Mouse (Mus musculus) C2C12 (cell line): ENCODE measurements at regions not wholly inside any gene's neighbourhood (a gene's known extent, or its start where the extent isn't known, plus 50 kb on each side); places are given as distances from the start of the nearest gene placed in this dataset.
A peak's percentile ranks its signal among the peaks of the same experiment; 100 is the strongest.

Source experiments
- H3K27me3 ChIP-seq: one replicate; pipeline ENCODE4 v1.6.1; 2011; ENCODE audit not compliant: control insufficient read depth, insufficient read depth, insufficient read length
- H3K36me3 ChIP-seq: one replicate; pipeline ENCODE4 v1.6.1; 2011; ENCODE audit not compliant: control insufficient read depth, insufficient read depth
- H3K4me3 ChIP-seq: one replicate; pipeline ENCODE4 v1.5.1; 2011; ENCODE audit warnings: mild to moderate bottlenecking, control low read depth; ENCODE audit not compliant: poor library complexity, insufficient read depth, severe bottlenecking
- H3K79me2 ChIP-seq: one replicate; pipeline ENCODE4 v1.6.1; 2011; ENCODE audit not compliant: control insufficient read depth, insufficient read depth
- H3K79me3 ChIP-seq: one replicate; pipeline ENCODE4 v1.6.1; 2011; ENCODE audit warnings: low read depth, control low read depth
- H3ac ChIP-seq: one replicate; pipeline ENCODE3; 2011; ENCODE audit warnings: low read depth; ENCODE audit not compliant: control insufficient read depth, insufficient read length
- CEBPB ChIP-seq: IDR thresholded peaks from one replicate; pipeline ENCODE4 v1.6.1; 2011; ENCODE audit warnings: low read depth, mild to moderate bottlenecking, control low read depth, moderate library complexity
- CTCF ChIP-seq: IDR thresholded peaks from one replicate; pipeline ENCODE4 v1.5.1; 2011; ENCODE audit not compliant: control insufficient read depth, insufficient read depth, insufficient read length
- FOSL1 ChIP-seq: IDR thresholded peaks from one replicate; pipeline ENCODE4 v1.8.0; 2011; ENCODE audit warnings: mild to moderate bottlenecking, low read length; ENCODE audit not compliant: poor library complexity, insufficient read depth, severe bottlenecking
- MAX ChIP-seq: IDR thresholded peaks from one replicate; pipeline ENCODE4 v1.6.1; 2011; ENCODE audit warnings: mild to moderate bottlenecking, control low read depth
- MYOD1 ChIP-seq: IDR thresholded peaks from one replicate; pipeline ENCODE4 v1.6.1; 2011; ENCODE audit warnings: low read depth; ENCODE audit not compliant: control insufficient read depth, insufficient read length
- MYOG ChIP-seq: IDR thresholded peaks from one replicate; pipeline ENCODE4 v1.6.1; 2011; ENCODE audit not compliant: control insufficient read depth, insufficient read length; ENCODE audit errors: extremely low read depth
- USF1 ChIP-seq: IDR thresholded peaks from one replicate; pipeline ENCODE4 v1.6.1; 2011; ENCODE audit warnings: low read depth, mild to moderate bottlenecking, control low read depth, moderate library complexity

DNA sequence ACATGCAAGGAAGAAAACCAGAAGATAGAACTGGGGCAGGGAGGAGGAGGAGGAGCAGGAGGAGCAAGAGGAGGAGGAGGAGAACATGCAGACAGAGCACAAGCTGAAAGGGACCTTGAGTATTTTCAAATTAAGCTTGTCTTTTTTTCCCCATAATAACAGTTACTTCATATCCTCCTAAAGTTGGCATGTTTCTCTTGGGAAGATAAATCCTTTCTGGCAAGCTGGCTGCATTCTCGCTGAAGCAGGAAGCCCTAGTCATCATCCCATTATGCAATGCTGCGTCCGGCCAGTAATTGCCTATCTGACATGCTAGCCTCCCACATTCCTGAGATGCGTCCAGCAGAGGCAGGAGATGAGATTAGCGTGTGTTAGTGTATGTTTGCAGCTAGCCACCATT is 112.3 kb downstream of the Trib2 start:
- TF ChIP-seq MYOD1 (no peak), MAX (peak; percentile 64), USF1 (no peak), MYOG (no peak), CEBPB (peak; percentile 96), CTCF (no peak), FOSL1 (peak; percentile 23)
- Histone ChIP-seq H3K79me2 (no peaks in the 10 kb centered on the region), H3K79me3 (no peaks in the 10 kb centered on the region), H3ac (no peak overlapping the region), H3K4me3 (no peak overlapping the region), H3K36me3 (no peaks in the 10 kb centered on the region), H3K27me3 (no peaks in the 10 kb centered on the region)

DNA sequence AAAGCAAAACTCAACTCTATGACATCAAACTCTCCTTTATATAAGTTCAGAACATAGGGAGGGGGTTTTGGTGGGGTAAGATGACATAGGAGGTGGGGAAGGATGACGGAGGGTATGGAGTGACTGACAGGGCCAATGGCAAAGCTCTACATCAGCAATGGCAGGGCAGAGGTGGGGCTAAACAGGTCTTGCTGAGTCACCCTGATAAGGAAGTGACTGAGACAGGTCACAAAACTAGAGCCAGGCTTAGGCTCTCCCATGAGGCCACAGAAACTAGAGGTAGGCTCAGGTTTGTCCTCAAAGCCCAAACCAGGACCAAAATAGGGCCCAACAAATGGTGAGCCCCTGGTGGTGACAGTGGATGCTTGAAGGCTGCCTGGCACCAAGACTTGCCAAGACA is 114.6 kb downstream of the Trib2 start:
- Histone ChIP-seq H3K79me2 (no peaks in the 10 kb centered on the region), H3K79me3 (no peaks in the 10 kb centered on the region), H3K36me3 (no peaks in the 10 kb centered on the region), H3ac (no peak overlapping the region), H3K27me3 (no peaks in the 10 kb centered on the region), H3K4me3 (no peak overlapping the region)
- TF ChIP-seq MAX (no peak), FOSL1 (no peak), USF1 (no peak), CTCF (no peak), MYOG (no peak), CEBPB (no peak)

DNA sequence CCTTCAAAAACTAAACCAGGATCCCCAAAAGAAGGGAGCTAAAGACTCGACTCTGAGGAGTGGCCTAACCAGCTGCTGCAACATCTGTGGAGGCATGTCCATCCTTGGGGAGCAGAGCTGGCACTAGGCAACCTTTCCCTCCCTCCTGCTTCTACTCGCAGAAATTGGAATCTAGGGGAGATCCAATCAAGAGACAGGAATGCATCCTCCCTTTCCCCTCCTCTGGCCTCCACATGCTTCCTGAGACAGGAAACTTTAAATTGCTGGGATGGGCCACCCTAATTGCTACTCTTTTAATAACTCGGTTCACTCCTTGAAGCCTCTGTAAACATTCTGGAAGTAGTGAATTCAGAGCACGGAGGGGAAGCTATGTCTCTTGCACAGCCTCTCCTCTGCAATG is 117.9 kb downstream of the Trib2 start:
- H3K27me3 ChIP-seq = no peaks in the 10 kb centered on the region
- no peaks in the 10 kb centered on the region for H3K79me3 ChIP-seq
- no peaks in the 10 kb centered on the region for H3K79me2 ChIP-seq
- H3K36me3 ChIP-seq = no peaks in the 10 kb centered on the region
- no peak overlapping the region for H3ac ChIP-seq
- no peak overlapping the region for H3K4me3 ChIP-seq
- TF ChIP-seq CTCF (no peak), MYOG (no peak), FOSL1 (no peak), CEBPB (no peak), USF1 (no peak), MAX (no peak), MYOD1 (no peak)

DNA sequence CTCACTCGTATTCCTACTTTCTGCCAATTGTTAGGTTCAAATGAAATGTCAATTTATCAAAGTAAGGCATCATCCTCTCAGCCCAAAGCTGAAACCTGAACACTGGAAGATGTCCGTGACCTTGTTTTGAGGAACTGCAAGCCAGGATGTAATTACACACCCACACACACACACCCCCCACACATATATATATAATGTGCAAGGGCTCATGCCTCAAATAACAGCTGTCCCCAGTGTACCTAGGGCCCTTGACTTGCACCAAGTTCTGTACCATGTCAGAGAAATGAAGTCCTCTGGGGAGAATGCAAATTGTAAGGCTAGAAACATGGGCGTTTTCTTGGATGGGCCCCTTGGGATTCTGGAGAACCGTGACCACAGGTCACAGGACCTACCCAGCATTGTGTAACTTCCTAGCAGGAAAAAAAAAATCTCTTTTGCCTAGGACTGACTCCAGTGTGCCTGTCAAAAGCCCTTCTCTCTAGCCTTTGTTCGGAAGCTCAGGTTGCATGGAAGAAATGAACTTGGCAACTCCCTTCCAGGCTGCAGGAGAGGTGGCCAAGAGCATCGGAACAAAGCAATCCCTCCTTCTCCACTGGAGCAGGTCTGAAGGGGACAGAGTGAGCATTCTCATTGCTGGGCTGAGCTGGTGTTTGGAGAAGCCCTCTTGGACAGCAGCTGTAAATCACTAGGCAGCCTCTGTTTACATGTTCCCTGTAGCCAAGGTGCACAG is 118.5 kb downstream of the Trib2 start:
- TF ChIP-seq FOSL1 (no peak), CEBPB (peak; percentile 81), USF1 (no peak)
- H3K36me3 ChIP-seq = no peaks in the 10 kb centered on the region
- no peaks in the 10 kb centered on the region for H3K79me3 ChIP-seq
- no peak overlapping the region for H3ac ChIP-seq
- no peaks in the 10 kb centered on the region for H3K27me3 ChIP-seq
- no peaks in the 10 kb centered on the region for H3K79me2 ChIP-seq
- no peak overlapping the region for H3K4me3 ChIP-seq

DNA sequence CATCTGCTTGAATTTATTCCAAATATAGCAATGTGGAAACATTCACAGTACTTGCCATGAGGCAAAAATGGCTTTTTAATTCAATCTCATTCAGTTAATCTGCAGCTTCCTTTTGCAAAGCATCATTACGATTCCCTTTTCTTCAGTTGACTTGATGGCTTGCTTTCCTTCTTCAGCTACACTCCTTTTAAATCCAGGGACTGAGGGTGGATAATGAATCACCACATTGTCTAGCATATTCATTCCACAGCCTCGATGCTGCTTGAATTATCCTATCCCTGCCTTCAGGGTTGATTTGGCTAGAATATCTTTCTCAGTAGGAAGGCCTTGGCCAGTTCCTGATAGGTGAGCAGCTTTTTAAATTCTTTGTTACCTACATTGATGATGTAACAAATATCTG is 128.4 kb downstream of the Trib2 start:
- no peaks in the 10 kb centered on the region for H3K79me3 ChIP-seq
- H3ac ChIP-seq = no peak overlapping the region
- no peaks in the 10 kb centered on the region for H3K36me3 ChIP-seq
- H3K4me3 ChIP-seq = no peak overlapping the region
- TF ChIP-seq MYOG (no peak), USF1 (no peak)
- no peaks in the 10 kb centered on the region for H3K79me2 ChIP-seq
- H3K27me3 ChIP-seq = no peaks in the 10 kb centered on the region

DNA sequence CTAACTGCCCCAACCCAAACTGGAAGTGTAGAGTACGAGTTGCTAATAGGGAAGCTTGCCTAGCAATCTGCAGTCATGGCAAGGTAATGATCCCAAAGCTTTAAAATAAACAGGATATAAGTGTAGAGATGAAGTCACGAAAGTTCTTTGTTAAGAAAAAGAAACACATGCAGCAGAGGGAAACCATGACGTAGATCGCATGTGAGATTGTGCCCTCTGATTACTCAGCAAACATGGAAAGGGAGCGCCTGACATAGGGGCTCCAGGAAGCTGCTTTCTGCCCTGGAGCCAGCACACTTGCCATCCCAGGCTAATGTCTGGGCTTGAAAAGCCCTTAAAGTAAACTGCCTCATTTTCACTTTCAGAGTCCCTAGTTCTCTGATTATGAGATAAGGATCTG is 132.4 kb downstream of the Trib2 start:
- Histone ChIP-seq H3K79me3 (no peaks in the 10 kb centered on the region), H3K36me3 (no peaks in the 10 kb centered on the region), H3K79me2 (no peaks in the 10 kb centered on the region), H3K27me3 (no peaks in the 10 kb centered on the region), H3ac (no peak overlapping the region), H3K4me3 (no peak overlapping the region)
- TF ChIP-seq USF1 (no peak), MYOG (no peak), MAX (no peak), MYOD1 (no peak), CTCF (no peak)
